Mouse (Mus musculus) small intestine, adult 2 months (tissue): ENCODE results near the gene Lysmd3. TPM values are rescaled to one million over a fixed set of nuclear protein-coding genes. Genes with fewer than 3 reads are reported as not detected.

Source experiments
- H3K27ac ChIP-seq: fragments of 200-500 bp; 2 replicates; pipeline ENCODE4 v1.5.1; 2012; ENCODE audit warnings: low read depth, low read length, control low read depth, inconsistent platforms; ENCODE audit not compliant: insufficient read depth
- H3K27me3 ChIP-seq: fragments of 200-500 bp; 2 replicates; pipeline ENCODE4 v1.6.1; 2012; ENCODE audit warnings: mild to moderate bottlenecking, moderate library complexity, low read length, inconsistent platforms; ENCODE audit not compliant: control insufficient read depth, insufficient read depth
- H3K36me3 ChIP-seq: fragments of 200-500 bp; 2 replicates; pipeline ENCODE4 v1.6.1; 2012; ENCODE audit warnings: mild to moderate bottlenecking, low read length, control low read depth, inconsistent platforms; ENCODE audit not compliant: control insufficient read depth, insufficient read depth
- H3K4me1 ChIP-seq: fragments of 200-500 bp; 2 replicates; pipeline ENCODE4 v1.6.1; 2012; ENCODE audit warnings: low read length, inconsistent platforms, mixed read lengths; ENCODE audit not compliant: control insufficient read depth, insufficient read depth, insufficient read length
- H3K4me3 ChIP-seq: fragments of 200-500 bp; 2 replicates; pipeline ENCODE4 v1.5.1; 2012; ENCODE audit warnings: low read depth, mild to moderate bottlenecking, control low read depth, inconsistent platforms, low read length, moderate library complexity
- CTCF ChIP-seq: fragments of 200-500 bp; IDR thresholded peaks from 2 replicates; pipeline ENCODE4 v1.5.1; 2012; ENCODE audit warnings: low read depth, mild to moderate bottlenecking, control low read depth, inconsistent platforms, low read length, moderate library complexity, mixed read lengths; ENCODE audit not compliant: insufficient replicate concordance, insufficient read length; ENCODE audit errors: extremely low read depth
- POLR2A ChIP-seq: fragments of 200-500 bp; IDR thresholded peaks from 2 replicates; pipeline ENCODE4 v1.6.1; 2012; ENCODE audit warnings: low read depth, mild to moderate bottlenecking, control low read depth, inconsistent platforms, low read length, moderate library complexity
- WGBS: fragments of 180-500 bp; shearing (Covaris S2); methylation state at CpG from one replicate; pipeline ENCODE4 v1.1.7; 2018; 5-methylcytosine and 5-hydroxymethylcytosine counted together
- polyA plus RNA-seq: library from polyadenylated mRNA; depleted of rRNA; stranded (reverse); fragments of >200 nt; gene quantifications from 2 replicates; pipeline ENCODE4 v1.2.3, GENCODE M21; 2012

Lysmd3 gene
- polyA plus RNA-seq, 1 experiment = 16.9 TPM

GRCm38 (mm10) chr13:81656091-81656850 lies 1.2 kb upstream of the Lysmd3 start:
- 56% methylated on average over 14 of the region's 14 CpGs for WGBS
- peaks cover 1% of the 10 kb centered on the region; the same call in 1 of the 2 replicates for H3K4me1 ChIP-seq
- H3K36me3 ChIP-seq = no peaks in the 10 kb centered on the region
- TF ChIP-seq POLR2A = no peak
- H3K4me3 ChIP-seq = no peak overlapping the region
- no peaks in the 10 kb centered on the region for H3K27me3 ChIP-seq
- no peak overlapping the region for H3K27ac ChIP-seq

- 21% methylated on average over 5 of the region's 5 CpGs for WGBS
- Histone ChIP-seq H3K27ac (peak overlapping the region; percentile 78), H3K36me3 (no peaks in the 10 kb centered on the region), H3K4me3 (peak overlapping the region; percentile 84), H3K27me3 (no peaks in the 10 kb centered on the region), H3K4me1 (peaks cover 2% of the 10 kb centered on the region; the same call in 1 of the 2 replicates)
- no peak for TF ChIP-seq CTCF
- TF ChIP-seq POLR2A = no peak
Measured at GRCm38 (mm10) chr13:81657008-81657350, 484 bp upstream of the Lysmd3 start.

GRCm38 (mm10) chr13:81658053-81658752 lies 740 bp downstream of the Lysmd3 start:
- TF ChIP-seq POLR2A = no peak
- TF ChIP-seq CTCF = no peak
- under 1% methylated on average over 21 of the region's 21 CpGs for WGBS
- Histone ChIP-seq H3K27ac (peak overlapping the region; percentile 95), H3K27me3 (no peaks in the 10 kb centered on the region), H3K36me3 (no peaks in the 10 kb centered on the region), H3K4me1 (peaks cover 2% of the 10 kb centered on the region; the same call in 1 of the 2 replicates), H3K4me3 (peak overlapping the region; percentile 84)

GRCm38 (mm10) chr13:81663566-81664330 lies 6.3 kb downstream of the Lysmd3 start:
- Histone ChIP-seq H3K4me3 (no peak overlapping the region), H3K4me1 (peaks cover 5% of the 10 kb centered on the region; the same call in 1 of the 2 replicates), H3K27me3 (no peaks in the 10 kb centered on the region), H3K27ac (no peak overlapping the region), H3K36me3 (peaks cover 28% of the 10 kb centered on the region)
- TF ChIP-seq POLR2A = no peak
- TF ChIP-seq CTCF = no peak
- WGBS = 80% methylated on average over 12 of the region's 12 CpGs

GRCm38 (mm10) chr13:81664331-81664698 lies 6.9 kb downstream of the Lysmd3 start:
- Histone ChIP-seq H3K4me3 (no peak overlapping the region), H3K36me3 (peaks cover 31% of the 10 kb centered on the region), H3K27ac (no peak overlapping the region), H3K4me1 (peaks cover 5% of the 10 kb centered on the region; the same call in 1 of the 2 replicates), H3K27me3 (no peaks in the 10 kb centered on the region)
- TF ChIP-seq CTCF = no peak
- TF ChIP-seq POLR2A = no peak
- WGBS = 63% methylated on average over 5 of the region's 5 CpGs

GRCm38 (mm10) chr13:81667713-81668112 lies 10.2 kb downstream of the Lysmd3 start:
- Histone ChIP-seq H3K36me3 (peaks cover 42% of the 10 kb centered on the region), H3K27ac (no peak overlapping the region), H3K27me3 (no peaks in the 10 kb centered on the region), H3K4me3 (no peak overlapping the region), H3K4me1 (peaks cover 3% of the 10 kb centered on the region; the same call in 1 of the 2 replicates)
- WGBS = 84% methylated on average over 5 of the region's 5 CpGs
- TF ChIP-seq CTCF (no peak), POLR2A (no peak)

- WGBS = 76% methylated on average over 8 of the region's 8 CpGs
- Histone ChIP-seq H3K36me3 (peaks cover 27% of the 10 kb centered on the region), H3K27me3 (no peaks in the 10 kb centered on the region), H3K4me1 (no peaks in the 10 kb centered on the region), H3K27ac (no peak overlapping the region), H3K4me3 (no peak overlapping the region)
- TF ChIP-seq CTCF (no peak), POLR2A (no peak)
Measured at GRCm38 (mm10) chr13:81675333-81675732, 17.9 kb downstream of the Lysmd3 start.
